In the genomic region with DNA sequence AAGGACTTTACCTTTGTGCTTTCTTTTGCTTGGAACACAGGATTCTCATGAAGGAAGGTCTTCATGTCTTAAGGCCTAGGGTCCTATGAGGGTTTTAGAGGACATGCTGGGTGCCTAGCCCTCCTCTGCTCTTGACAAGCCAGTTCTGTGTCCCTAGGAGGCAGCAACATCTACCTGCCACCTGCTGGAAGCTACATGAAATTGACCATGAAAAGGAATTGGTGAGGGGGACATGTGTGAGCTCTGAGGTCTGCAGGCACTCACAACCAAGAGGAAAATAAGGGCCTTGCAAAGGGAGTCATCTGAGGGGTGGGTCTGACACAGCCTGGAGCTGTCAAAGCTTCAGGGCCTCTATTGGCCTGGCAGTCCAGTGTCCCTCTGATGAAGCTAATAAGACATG, we compare ENCODE assay signal across 29 mouse cellular contexts. TPM values are rescaled to one million over a fixed set of nuclear protein-coding genes. Genes with fewer than 3 reads are reported as not detected.
DNase-seq lines count a peak whose midpoint lies in the region; ATAC-seq and TF ChIP-seq lines count a peak whose summit lies in the region.
"Had no signal": no experiment of that assay in that cellular context is flagged by ENCODE, and none has a peak within 500 bp of the region (broad histone marks: within the 10 kb centered on the region; RNA-seq: fewer than 3 reads in every experiment).

No protein-coding gene starts in this region.

- H3K4me3 ChIP-seq in heart, postnatal 0 days (ENCODE audit: low read depth, low read length): no peak overlapping the region
- no peak overlapping the region for H3K4me3 ChIP-seq in liver, embryonic 14.5 days (ENCODE audit: insufficient read depth in 1 of 2, low read depth in 2 of 2, low read length in 2 of 2)
- no peak overlapping the region for H3K4me3 ChIP-seq in liver, embryonic 12.5 days
- H3K4me3 ChIP-seq in stomach, postnatal 0 days (ENCODE audit: low read depth, low read length): no peak overlapping the region
- H3K4me3 ChIP-seq: neural tube, embryonic 15.5 days had no signal

- no peaks in the 10 kb centered on the region for H3K27me3 ChIP-seq in heart, postnatal 0 days (ENCODE audit: control insufficient read depth, insufficient read depth, low read length)
- H3K27me3 ChIP-seq in liver, embryonic 14.5 days (ENCODE audit: control insufficient read depth, insufficient read depth, low read length): no peaks in the 10 kb centered on the region
- H3K27me3 ChIP-seq in liver, embryonic 12.5 days (replicated peaks): peaks cover 12% of the 10 kb centered on the region; the same call in 1 of the 2 replicates
- H3K27me3 ChIP-seq in stomach, postnatal 0 days (ENCODE audit: control insufficient read depth, insufficient read depth, low read length): no peaks in the 10 kb centered on the region
- H3K27me3 ChIP-seq: neural tube, embryonic 15.5 days had no signal

- no peak overlapping the region for H3K9ac ChIP-seq in heart, postnatal 0 days (replicated peaks; ENCODE audit: low read depth, low read length)
- no peak overlapping the region for H3K9ac ChIP-seq in liver, embryonic 14.5 days (replicated peaks)
- H3K9ac ChIP-seq in liver, embryonic 12.5 days: no peak overlapping the region
- H3K9ac ChIP-seq in stomach, postnatal 0 days (ENCODE audit: low read length): no peak overlapping the region
- H3K9ac ChIP-seq: neural tube, embryonic 15.5 days had no signal

- peak; percentile 23; the same call in 1 of the 2 replicates for TF ChIP-seq CTCF in heart, postnatal 0 days (IDR thresholded peaks at IDR 0.05; ENCODE audit: low read depth)
- 0 out of 2 replicates have a peak, but pooled peaks have one; percentile 21 for TF ChIP-seq CTCF in liver, embryonic 14.5 days (IDR thresholded peaks at IDR 0.05; ENCODE audit: low read depth)
- TF ChIP-seq CTCF in stomach, postnatal 0 days (IDR thresholded peaks at IDR 0.05; ENCODE audit: low read depth): peak; percentile 43

- no peak for DNase-seq in heart, postnatal 0 days (ENCODE audit: low spot score)
- DNase-seq in heart, postnatal 4 days: no peak
- DNase-seq in liver, embryonic 14.5 days (ENCODE audit: low read depth in 3 of 3, low spot score in 3 of 3): no peak
- DNase-seq in ZHBTc4 (ENCODE audit: low read depth, low spot score): peak; percentile 6
- no peak for DNase-seq in stomach, postnatal 0 days (ENCODE audit: low spot score)
- no peak for DNase-seq in kidney, postnatal 25 days
- DNase-seq: adrenal gland, postnatal 25 days; cerebellum, adult 11-12 months; cerebellum, postnatal 14 days; embryo, embryonic 11 days; kidney, adult 2 months; layer of hippocampus, adult 9-11 months; lung, postnatal 14 days; midbrain, embryonic 14.5 days; right cerebral cortex, postnatal 14 days; spleen, adult 18-20 months; thymus, adult 2 months had no signal

- no peak overlapping the region for H3K27ac ChIP-seq in heart, postnatal 0 days (ENCODE audit: low read depth)
- no peak overlapping the region for H3K27ac ChIP-seq in liver, embryonic 14.5 days
- no peak overlapping the region for H3K27ac ChIP-seq in liver, embryonic 12.5 days
- H3K27ac ChIP-seq in stomach, postnatal 0 days (replicated peaks): no peak overlapping the region
- H3K27ac ChIP-seq: neural tube, embryonic 15.5 days had no signal

- no peak overlapping the region for H3K4me2 ChIP-seq in heart, postnatal 0 days (ENCODE audit: low read depth, low read length)
- no peak overlapping the region for H3K4me2 ChIP-seq in liver, embryonic 14.5 days (ENCODE audit: low read depth)
- no peak overlapping the region for H3K4me2 ChIP-seq in liver, embryonic 12.5 days
- H3K4me2 ChIP-seq in stomach, postnatal 0 days (replicated peaks; ENCODE audit: low read depth): no peak overlapping the region
- H3K4me2 ChIP-seq: neural tube, embryonic 15.5 days had no signal

- no peak for ATAC-seq in heart, postnatal 0 days (ENCODE audit: insufficient read depth, low read depth)
- no peak for ATAC-seq in liver, embryonic 14.5 days (ENCODE audit: insufficient read depth)
- ATAC-seq in liver, embryonic 12.5 days: no peak
- ATAC-seq in stomach, postnatal 0 days (ENCODE audit: low FRiP score, low TSS enrichment): no peak
- ATAC-seq: forebrain, embryonic 16.5 days; hindbrain, embryonic 16.5 days had no signal

- 0 out of 2 replicates have a peak, but pooled peaks cover 11% of the 10 kb centered on the region for H3K4me1 ChIP-seq in heart, postnatal 0 days (ENCODE audit: control insufficient read depth, insufficient read depth)
- no peaks in the 10 kb centered on the region for H3K4me1 ChIP-seq in liver, embryonic 14.5 days (replicated peaks; ENCODE audit: control insufficient read depth in 2 of 2, insufficient read depth in 2 of 2, low read length in 1 of 2)
- no peaks in the 10 kb centered on the region for H3K4me1 ChIP-seq in liver, embryonic 12.5 days
- H3K4me1 ChIP-seq in stomach, postnatal 0 days (replicated peaks; ENCODE audit: control insufficient read depth, insufficient read depth): no peaks in the 10 kb centered on the region
- H3K4me1 ChIP-seq: neural tube, embryonic 15.5 days had no signal

- no peaks in the 10 kb centered on the region for H3K36me3 ChIP-seq in heart, postnatal 0 days (replicated peaks; ENCODE audit: control insufficient read depth, insufficient read depth, low read length)
- no peaks in the 10 kb centered on the region for H3K36me3 ChIP-seq in liver, embryonic 14.5 days (replicated peaks; ENCODE audit: control insufficient read depth, insufficient read depth, low read depth)
- H3K36me3 ChIP-seq in liver, embryonic 12.5 days: no peaks in the 10 kb centered on the region
- no peaks in the 10 kb centered on the region for H3K36me3 ChIP-seq in stomach, postnatal 0 days (ENCODE audit: control insufficient read depth, insufficient read depth, low read length)
- H3K36me3 ChIP-seq: neural tube, embryonic 15.5 days had no signal

- H3K9me3 ChIP-seq in heart, postnatal 0 days (replicated peaks; ENCODE audit: control insufficient read depth, low read length): no peaks in the 10 kb centered on the region
- H3K9me3 ChIP-seq in liver, embryonic 14.5 days (ENCODE audit: control insufficient read depth, low read length): no peaks in the 10 kb centered on the region
- H3K9me3 ChIP-seq in liver, embryonic 12.5 days (replicated peaks): no peaks in the 10 kb centered on the region
- H3K9me3 ChIP-seq in stomach, postnatal 0 days (ENCODE audit: control insufficient read depth, low read length): no peaks in the 10 kb centered on the region
- H3K9me3 ChIP-seq: neural tube, embryonic 15.5 days had no signal

- TF ChIP-seq EP300 in heart, postnatal 0 days (IDR thresholded peaks at IDR 0.05; ENCODE audit: low read depth): no peak
- TF ChIP-seq EP300 in liver, embryonic 14.5 days (IDR thresholded peaks at IDR 0.05; ENCODE audit: low read depth): no peak
- TF ChIP-seq EP300 in stomach, postnatal 0 days (optimal IDR thresholded peaks at IDR 0.05): no peak

RNA-seq across cellular contexts. Expression of a gene that starts 1.5 kb away (rescaled TPM):
- total RNA-seq in heart, postnatal 0 days (2014; rRNA removed; ENCODE audit: low replicate concordance): not detected in 2 replicates
- polyA plus RNA-seq in heart, postnatal 0 days (2015; fragmentation: Nextera tagmentation; extraction: Ambion mirVana): not detected in 2 replicates
- total RNA-seq in heart, postnatal 4 days (2021): not detected
- not detected in 2 replicates for polyA plus RNA-seq in liver, embryonic 14.5 days (2012; rRNA removed)
- polyA plus RNA-seq in liver, embryonic 14.5 days (2014; fragmentation: Nextera tagmentation; extraction: Ambion mirVana): not detected in 2 replicates
- polyA plus RNA-seq in liver, embryonic 12.5 days (2016; fragmentation: Nextera tagmentation; extraction: Ambion mirVana): not detected in 2 replicates
- polyA plus RNA-seq in stomach, postnatal 0 days (2015; fragmentation: Nextera tagmentation; extraction: Ambion mirVana): not detected in 2 replicates
- total RNA-seq: adrenal gland, postnatal 25 days; ES-E14; heart, postnatal 10 days; megakaryocyte, adult 5-6 weeks had no signal
- polyA plus RNA-seq: embryonic facial prominence, embryonic 14.5 days; forebrain, embryonic 16.5 days; gonadal fat pad, adult 2 months; hindbrain, embryonic 16.5 days; kidney, adult 2 months; limb, embryonic 14.5 days; liver, embryonic 16.5 days; midbrain, embryonic 14.5 days; neural tube, embryonic 15.5 days; thymus, adult 2 months; urinary bladder, adult 2 months had no signal

RNA-seq across cellular contexts. Expression of a gene that starts 7.9 kb away (rescaled TPM):
- not detected in 2 replicates for total RNA-seq in heart, postnatal 0 days (2014; rRNA removed; ENCODE audit: low replicate concordance)
- polyA plus RNA-seq in heart, postnatal 0 days (2015; fragmentation: Nextera tagmentation; extraction: Ambion mirVana): not detected in 2 replicates
- total RNA-seq in heart, postnatal 4 days (2021): not detected
- polyA plus RNA-seq in liver, embryonic 14.5 days (2012; rRNA removed): not detected in 2 replicates
- polyA plus RNA-seq in liver, embryonic 14.5 days (2014; fragmentation: Nextera tagmentation; extraction: Ambion mirVana): not detected in 2 replicates
- polyA plus RNA-seq in liver, embryonic 12.5 days (2016; fragmentation: Nextera tagmentation; extraction: Ambion mirVana): not detected in 2 replicates
- not detected in 2 replicates for polyA plus RNA-seq in stomach, postnatal 0 days (2015; fragmentation: Nextera tagmentation; extraction: Ambion mirVana)
- total RNA-seq: adrenal gland, postnatal 25 days; ES-E14; heart, postnatal 10 days; megakaryocyte, adult 5-6 weeks had no signal
- polyA plus RNA-seq: embryonic facial prominence, embryonic 14.5 days; forebrain, embryonic 16.5 days; gonadal fat pad, adult 2 months; hindbrain, embryonic 16.5 days; kidney, adult 2 months; limb, embryonic 14.5 days; liver, embryonic 16.5 days; midbrain, embryonic 14.5 days; neural tube, embryonic 15.5 days; thymus, adult 2 months; urinary bladder, adult 2 months had no signal

RNA-seq across cellular contexts. Expression of a gene that starts 21.3 kb away (rescaled TPM):
- total RNA-seq in heart, postnatal 0 days (2014; rRNA removed; ENCODE audit: low replicate concordance): not detected in 2 replicates
- not detected in 2 replicates for polyA plus RNA-seq in heart, postnatal 0 days (2015; fragmentation: Nextera tagmentation; extraction: Ambion mirVana)
- not detected for total RNA-seq in heart, postnatal 4 days (2021)
- polyA plus RNA-seq in liver, embryonic 14.5 days (2012; rRNA removed): not detected in 2 replicates
- not detected in 2 replicates for polyA plus RNA-seq in liver, embryonic 14.5 days (2014; fragmentation: Nextera tagmentation; extraction: Ambion mirVana)
- polyA plus RNA-seq in liver, embryonic 12.5 days (2016; fragmentation: Nextera tagmentation; extraction: Ambion mirVana): not detected in 2 replicates
- not detected in 2 replicates for polyA plus RNA-seq in stomach, postnatal 0 days (2015; fragmentation: Nextera tagmentation; extraction: Ambion mirVana)
- total RNA-seq: adrenal gland, postnatal 25 days; ES-E14; heart, postnatal 10 days; megakaryocyte, adult 5-6 weeks had no signal
- polyA plus RNA-seq: embryonic facial prominence, embryonic 14.5 days; forebrain, embryonic 16.5 days; gonadal fat pad, adult 2 months; hindbrain, embryonic 16.5 days; kidney, adult 2 months; limb, embryonic 14.5 days; liver, embryonic 16.5 days; midbrain, embryonic 14.5 days; neural tube, embryonic 15.5 days; thymus, adult 2 months; urinary bladder, adult 2 months had no signal

RNA-seq across cellular contexts. Expression of a gene that starts 37.3 kb away (rescaled TPM):
- total RNA-seq in heart, postnatal 0 days (2014; rRNA removed; ENCODE audit: low replicate concordance): not detected in 2 replicates
- not detected in 2 replicates for polyA plus RNA-seq in heart, postnatal 0 days (2015; fragmentation: Nextera tagmentation; extraction: Ambion mirVana)
- total RNA-seq in heart, postnatal 4 days (2021): not detected
- polyA plus RNA-seq in liver, embryonic 14.5 days (2012; rRNA removed): not detected in 2 replicates
- polyA plus RNA-seq in liver, embryonic 14.5 days (2014; fragmentation: Nextera tagmentation; extraction: Ambion mirVana): not detected in 2 replicates
- polyA plus RNA-seq in liver, embryonic 12.5 days (2016; fragmentation: Nextera tagmentation; extraction: Ambion mirVana): not detected in 2 replicates
- not detected in 2 replicates for polyA plus RNA-seq in stomach, postnatal 0 days (2015; fragmentation: Nextera tagmentation; extraction: Ambion mirVana)
- total RNA-seq: adrenal gland, postnatal 25 days; ES-E14; heart, postnatal 10 days; megakaryocyte, adult 5-6 weeks had no signal
- polyA plus RNA-seq: embryonic facial prominence, embryonic 14.5 days; forebrain, embryonic 16.5 days; gonadal fat pad, adult 2 months; hindbrain, embryonic 16.5 days; kidney, adult 2 months; limb, embryonic 14.5 days; liver, embryonic 16.5 days; midbrain, embryonic 14.5 days; neural tube, embryonic 15.5 days; thymus, adult 2 months; urinary bladder, adult 2 months had no signal

RNA-seq across cellular contexts. Expression of a gene that starts 54.5 kb away (rescaled TPM):
- total RNA-seq in heart, postnatal 0 days (2014; rRNA removed; ENCODE audit: low replicate concordance): not detected in 2 replicates
- polyA plus RNA-seq in heart, postnatal 0 days (2015; fragmentation: Nextera tagmentation; extraction: Ambion mirVana): not detected in 2 replicates
- not detected for total RNA-seq in heart, postnatal 4 days (2021)
- polyA plus RNA-seq in liver, embryonic 14.5 days (2012; rRNA removed): not detected in 2 replicates
- polyA plus RNA-seq in liver, embryonic 14.5 days (2014; fragmentation: Nextera tagmentation; extraction: Ambion mirVana): not detected in 2 replicates
- polyA plus RNA-seq in liver, embryonic 12.5 days (2016; fragmentation: Nextera tagmentation; extraction: Ambion mirVana): not detected in 2 replicates
- not detected in 2 replicates for polyA plus RNA-seq in stomach, postnatal 0 days (2015; fragmentation: Nextera tagmentation; extraction: Ambion mirVana)
- total RNA-seq: adrenal gland, postnatal 25 days; ES-E14; heart, postnatal 10 days; megakaryocyte, adult 5-6 weeks had no signal
- polyA plus RNA-seq: embryonic facial prominence, embryonic 14.5 days; forebrain, embryonic 16.5 days; gonadal fat pad, adult 2 months; hindbrain, embryonic 16.5 days; kidney, adult 2 months; limb, embryonic 14.5 days; liver, embryonic 16.5 days; midbrain, embryonic 14.5 days; neural tube, embryonic 15.5 days; thymus, adult 2 months; urinary bladder, adult 2 months had no signal
